Mouse (Mus musculus) stomach, embryonic 16.5 days (tissue): Measurements from ENCODE around the gene Cacna2d3. TPM values are rescaled to one million over a fixed set of nuclear protein-coding genes. Genes with fewer than 3 reads are reported as not detected.

ENCODE experiments used
- ATAC-seq: fragments of 200-750 bp; cut with Nextera tagmentation; 2 replicates; pipeline ENCODE4 v1.8.0; 2017; ENCODE audit warnings: moderate number of reproducible peaks, moderate TSS enrichment; ENCODE audit not compliant: insufficient read depth, low FRiP score
- H3K27ac ChIP-seq: fragments of 300-500 bp; sonication (generic); 2 replicates; pipeline ENCODE4 v1.5.1; 2014; ENCODE audit warnings: low read length
- H3K27me3 ChIP-seq: fragments of 300-500 bp; sonication (generic); 2 replicates; pipeline ENCODE4 v1.6.1; 2014; ENCODE audit warnings: low read length, control low read depth, mixed read lengths; ENCODE audit not compliant: control insufficient read depth, insufficient read depth
- H3K36me3 ChIP-seq: fragments of 300-500 bp; sonication (generic); 2 replicates; pipeline ENCODE4 v1.6.1; 2014; ENCODE audit warnings: low read length; ENCODE audit not compliant: control insufficient read depth, insufficient read depth
- H3K4me1 ChIP-seq: fragments of 300-500 bp; sonication (generic); 2 replicates; pipeline ENCODE4 v1.6.1; 2014; ENCODE audit warnings: low read length, control low read depth, mixed read lengths; ENCODE audit not compliant: control insufficient read depth, insufficient read depth
- H3K4me2 ChIP-seq: fragments of 300-500 bp; sonication (generic); 2 replicates; pipeline ENCODE4 v1.6.1; 2014; ENCODE audit warnings: low read depth, low read length, mixed read lengths
- H3K4me3 ChIP-seq: fragments of 300-500 bp; sonication (generic); replicated peaks from 2 replicates; pipeline ENCODE4 v1.5.1; 2014; ENCODE audit warnings: mild to moderate bottlenecking, low read length
- H3K9ac ChIP-seq: fragments of 300-500 bp; sonication (generic); 2 replicates; pipeline ENCODE4 v1.6.1; 2014; ENCODE audit warnings: low read length
- H3K9me3 ChIP-seq: fragments of 300-500 bp; sonication (generic); replicated peaks from 2 replicates; pipeline ENCODE4 v1.6.1; 2016; ENCODE audit warnings: low read length, control low read depth; ENCODE audit not compliant: control insufficient read depth
- WGBS: fragments of 180-500 bp; shearing (Covaris S2); extraction: QIAGEN DNeasy Blood & Tissue Kit; methylation state at CpG from one replicate; pipeline ENCODE4 v1.1.7; 2014; 5-methylcytosine and 5-hydroxymethylcytosine counted together
- polyA plus RNA-seq: library from polyadenylated mRNA; unstranded; fragments of >200 nt; fragmentation: Nextera tagmentation; extraction: Ambion mirVana; gene quantifications from 2 replicates; pipeline ENCODE4 v1.2.1, GENCODE M21; 2015

Cacna2d3 gene
- polyA plus RNA-seq, 1 experiment from 2014 or later = 1.6 TPM

DNA sequence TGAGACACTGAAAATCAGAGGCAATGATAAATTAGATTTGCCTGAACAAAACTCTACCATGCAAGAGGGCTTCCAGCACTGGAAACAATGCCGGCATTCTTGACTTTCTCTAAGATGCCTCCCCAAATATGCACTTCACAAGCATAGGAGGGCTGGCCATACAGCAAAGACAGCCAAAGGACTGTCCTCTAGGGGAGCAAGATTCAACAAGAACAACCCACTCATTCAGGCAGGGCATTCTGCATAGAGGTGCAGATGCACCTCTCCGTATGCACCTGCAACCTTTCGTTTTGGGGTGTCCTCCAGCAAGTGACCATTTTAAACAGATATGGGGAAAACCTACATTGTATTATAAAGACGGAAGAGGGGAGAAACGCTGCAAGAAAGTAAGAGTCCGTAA lies 380.1 kb downstream of the Cacna2d3 start:
- Histone ChIP-seq H3K4me3 (no peak overlapping the region), H3K27me3 (no peaks in the 10 kb centered on the region), H3K27ac (no peak overlapping the region), H3K9ac (no peak overlapping the region), H3K36me3 (no peaks in the 10 kb centered on the region), H3K9me3 (no peaks in the 10 kb centered on the region), H3K4me1 (no peaks in the 10 kb centered on the region), H3K4me2 (no peak overlapping the region)
- ATAC-seq = no peak
- 83% methylated on average over 6 of the region's 6 CpGs for WGBS

DNA sequence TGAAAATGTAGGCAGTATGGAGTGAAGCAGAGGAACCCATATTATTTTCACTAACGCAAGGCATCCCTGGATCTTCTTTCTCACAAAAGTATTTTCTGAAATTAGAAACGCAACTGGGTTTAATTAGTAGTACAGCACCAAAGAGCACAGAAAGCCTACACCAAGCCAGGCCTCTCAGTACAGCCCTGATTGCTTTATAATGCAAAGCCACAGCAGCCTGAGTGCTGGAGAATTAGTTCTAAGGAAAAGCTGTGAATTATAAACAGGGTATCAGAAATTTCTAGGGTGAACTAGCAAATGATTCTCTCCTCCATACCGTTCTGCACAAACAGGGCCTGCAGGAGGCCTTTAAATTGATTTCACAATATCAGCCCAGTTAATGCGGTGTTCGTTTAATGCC lies 380.9 kb downstream of the Cacna2d3 start:
- Histone ChIP-seq H3K4me1 (no peaks in the 10 kb centered on the region), H3K9ac (no peak overlapping the region), H3K27me3 (no peaks in the 10 kb centered on the region), H3K9me3 (no peaks in the 10 kb centered on the region), H3K27ac (no peak overlapping the region), H3K36me3 (no peaks in the 10 kb centered on the region), H3K4me3 (no peak overlapping the region), H3K4me2 (no peak overlapping the region)
- ATAC-seq = no peak
- WGBS = 83% methylated on average over 5 of the region's 5 CpGs

DNA sequence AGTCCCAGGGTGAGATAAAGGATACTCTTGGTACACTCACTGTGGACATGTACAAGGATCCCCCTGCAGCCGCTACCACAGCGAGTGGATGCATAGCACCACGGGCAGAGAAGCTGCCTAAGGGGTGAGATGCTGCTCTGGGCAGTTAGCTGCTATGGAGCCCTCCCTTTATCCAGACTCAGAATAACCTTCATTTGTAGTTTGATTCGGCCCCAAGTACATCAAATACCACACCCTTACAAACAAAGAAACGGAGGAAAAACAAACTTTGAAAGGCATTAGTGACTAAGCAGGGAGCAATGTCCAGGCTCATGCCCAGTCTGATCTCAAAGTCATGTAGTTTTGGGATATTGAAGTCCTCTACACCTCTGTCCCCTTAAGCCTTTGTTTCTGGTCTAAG lies 386.8 kb downstream of the Cacna2d3 start:
- H3K27ac ChIP-seq = no peak overlapping the region
- no peak overlapping the region for H3K4me2 ChIP-seq
- H3K9me3 ChIP-seq = no peaks in the 10 kb centered on the region
- 64% methylated on average over 5 of the region's 5 CpGs for WGBS
- no peak overlapping the region for H3K9ac ChIP-seq
- no peak overlapping the region for H3K4me3 ChIP-seq
- no peak for ATAC-seq
- no peaks in the 10 kb centered on the region for H3K36me3 ChIP-seq
- no peaks in the 10 kb centered on the region for H3K4me1 ChIP-seq
- no peaks in the 10 kb centered on the region for H3K27me3 ChIP-seq

DNA sequence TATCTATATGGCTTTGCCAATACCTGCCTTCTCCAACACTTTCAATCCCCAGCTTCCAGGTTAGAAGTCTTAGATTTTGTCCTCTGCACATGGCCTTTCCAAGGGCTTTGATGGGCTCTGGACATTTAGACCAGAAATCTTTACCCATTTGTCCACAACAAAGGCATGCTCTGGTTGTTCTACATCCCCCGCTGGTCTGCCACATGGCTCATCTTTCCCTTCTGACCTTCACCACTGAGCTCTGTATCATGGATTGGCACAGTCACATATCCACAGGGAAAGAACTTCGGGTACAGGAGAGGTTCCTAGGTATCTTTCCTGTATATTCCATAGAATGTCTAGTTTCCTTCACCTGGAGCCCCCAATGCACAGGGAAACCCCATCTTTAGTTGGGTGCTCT lies 387.4 kb downstream of the Cacna2d3 start:
- no peak for ATAC-seq
- Histone ChIP-seq H3K27ac (no peak overlapping the region), H3K9ac (no peak overlapping the region), H3K27me3 (no peaks in the 10 kb centered on the region), H3K9me3 (no peaks in the 10 kb centered on the region), H3K4me2 (no peak overlapping the region), H3K36me3 (no peaks in the 10 kb centered on the region), H3K4me1 (no peaks in the 10 kb centered on the region), H3K4me3 (no peak overlapping the region)
- 87% methylated on average over 2 of the region's 2 CpGs for WGBS

DNA sequence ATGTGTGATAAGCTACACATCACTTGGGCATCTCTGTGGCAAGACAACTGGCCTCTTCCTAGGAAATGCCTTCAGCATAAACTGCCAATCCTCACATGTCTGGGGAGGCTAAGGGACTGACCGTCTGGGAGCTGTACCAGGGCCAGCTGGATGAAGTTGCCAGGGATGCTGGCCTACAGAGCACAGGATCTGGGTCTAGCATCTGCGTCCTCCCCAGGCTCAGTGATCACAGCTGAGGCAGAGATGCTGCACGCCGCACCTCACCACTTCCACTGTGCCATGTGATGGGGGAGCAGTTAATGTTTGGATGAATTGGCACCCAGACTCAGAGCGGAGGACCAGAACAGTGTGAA lies 397.3 kb downstream of the Cacna2d3 start:
- H3K9ac ChIP-seq = no peak overlapping the region
- no peak for ATAC-seq
- H3K36me3 ChIP-seq = no peaks in the 10 kb centered on the region
- 87% methylated on average over 5 of the region's 5 CpGs for WGBS
- H3K4me3 ChIP-seq = no peak overlapping the region
- no peaks in the 10 kb centered on the region for H3K9me3 ChIP-seq
- H3K27me3 ChIP-seq = no peaks in the 10 kb centered on the region
- no peaks in the 10 kb centered on the region for H3K4me1 ChIP-seq
- H3K4me2 ChIP-seq = no peak overlapping the region
- H3K27ac ChIP-seq = no peak overlapping the region

DNA sequence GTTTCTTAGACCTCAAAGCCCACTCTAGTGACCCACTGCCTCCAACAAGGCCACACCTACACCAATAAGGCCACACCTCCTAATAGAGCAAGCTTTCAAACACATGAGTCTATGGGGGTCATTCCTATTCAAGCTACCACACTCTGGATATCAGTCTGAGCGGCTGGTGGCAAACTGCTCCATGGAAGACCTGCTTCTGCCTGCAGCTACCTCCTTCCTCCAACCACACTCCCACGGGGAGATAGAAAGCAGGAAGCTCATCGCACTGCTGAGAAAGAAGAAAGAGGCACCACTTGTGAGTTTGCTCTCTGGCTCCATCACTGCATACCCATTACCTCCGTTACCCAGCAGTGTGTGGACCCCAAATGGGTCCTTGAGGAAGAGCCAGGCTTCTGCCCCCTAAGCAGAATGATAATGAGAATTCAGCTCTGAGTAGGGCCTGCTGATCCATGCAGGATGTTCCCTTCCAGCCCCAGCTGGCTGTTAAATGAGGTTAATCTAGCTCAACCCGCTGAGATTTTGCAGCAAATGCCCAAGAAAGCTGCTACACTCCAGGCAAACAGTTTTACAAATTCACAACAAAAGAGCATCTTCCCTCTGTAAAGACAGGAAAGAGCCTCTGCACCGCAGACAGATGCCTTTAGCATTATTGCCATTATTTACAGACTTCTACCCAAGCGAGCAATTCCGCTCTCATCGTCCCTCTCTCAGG lies 397.8 kb downstream of the Cacna2d3 start:
- no peak for ATAC-seq
- no peaks in the 10 kb centered on the region for H3K27me3 ChIP-seq
- no peaks in the 10 kb centered on the region for H3K4me1 ChIP-seq
- WGBS = 84% methylated on average over 9 of the region's 9 CpGs
- no peaks in the 10 kb centered on the region for H3K9me3 ChIP-seq
- H3K36me3 ChIP-seq = no peaks in the 10 kb centered on the region
- H3K9ac ChIP-seq = no peak overlapping the region
- H3K4me3 ChIP-seq = no peak overlapping the region
- no peak overlapping the region for H3K4me2 ChIP-seq
- H3K27ac ChIP-seq = no peak overlapping the region

DNA sequence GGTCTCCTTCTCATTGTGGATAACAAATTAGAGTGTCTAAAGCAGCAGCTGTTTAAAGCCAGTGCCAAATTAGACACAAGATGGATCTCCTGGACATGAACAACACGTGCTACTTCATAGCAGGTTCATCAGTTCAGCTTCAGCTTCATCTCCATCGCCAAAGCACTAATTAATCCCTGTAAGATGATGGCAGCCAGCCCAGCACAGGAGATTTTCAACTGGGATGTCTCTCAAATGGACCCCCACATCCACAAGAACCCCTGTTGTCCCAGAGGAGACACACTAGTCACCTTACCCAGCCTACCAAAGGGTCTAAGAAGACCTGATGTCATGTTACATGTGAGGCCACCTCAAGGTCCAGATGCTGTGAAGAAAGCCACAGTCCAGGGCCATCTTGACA lies 408.2 kb downstream of the Cacna2d3 start:
- no peak for ATAC-seq
- Histone ChIP-seq H3K9ac (no peak overlapping the region), H3K4me2 (no peak overlapping the region), H3K4me3 (no peak overlapping the region), H3K27ac (no peak overlapping the region), H3K4me1 (no peaks in the 10 kb centered on the region), H3K36me3 (no peaks in the 10 kb centered on the region), H3K9me3 (no peaks in the 10 kb centered on the region), H3K27me3 (no peaks in the 10 kb centered on the region)
- 53% methylated on average over 2 of the region's 2 CpGs for whole genome bisulfite sequencing

DNA sequence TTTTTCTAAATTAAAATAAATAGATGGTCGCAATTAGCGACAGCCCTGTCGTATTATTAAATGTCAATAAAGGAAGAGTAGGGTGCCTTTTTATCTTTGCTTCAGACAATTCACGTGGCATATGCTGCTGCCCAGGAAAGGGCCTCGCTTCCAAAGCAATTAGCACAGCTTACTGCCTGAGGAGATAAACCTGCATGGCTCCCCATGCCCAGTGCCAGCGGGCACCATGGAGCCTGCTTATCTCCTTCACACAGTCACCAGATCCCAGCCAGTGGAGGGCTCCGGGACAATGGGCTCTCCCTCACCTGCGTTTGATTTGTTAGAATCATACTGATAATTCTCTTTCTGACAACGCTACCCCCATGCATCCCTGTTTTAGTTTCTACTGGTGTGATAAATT lies 416.0 kb downstream of the Cacna2d3 start:
- 77% methylated on average over 9 of the region's 9 CpGs for WGBS
- no peaks in the 10 kb centered on the region for H3K4me1 ChIP-seq
- H3K4me2 ChIP-seq = no peak overlapping the region

DNA sequence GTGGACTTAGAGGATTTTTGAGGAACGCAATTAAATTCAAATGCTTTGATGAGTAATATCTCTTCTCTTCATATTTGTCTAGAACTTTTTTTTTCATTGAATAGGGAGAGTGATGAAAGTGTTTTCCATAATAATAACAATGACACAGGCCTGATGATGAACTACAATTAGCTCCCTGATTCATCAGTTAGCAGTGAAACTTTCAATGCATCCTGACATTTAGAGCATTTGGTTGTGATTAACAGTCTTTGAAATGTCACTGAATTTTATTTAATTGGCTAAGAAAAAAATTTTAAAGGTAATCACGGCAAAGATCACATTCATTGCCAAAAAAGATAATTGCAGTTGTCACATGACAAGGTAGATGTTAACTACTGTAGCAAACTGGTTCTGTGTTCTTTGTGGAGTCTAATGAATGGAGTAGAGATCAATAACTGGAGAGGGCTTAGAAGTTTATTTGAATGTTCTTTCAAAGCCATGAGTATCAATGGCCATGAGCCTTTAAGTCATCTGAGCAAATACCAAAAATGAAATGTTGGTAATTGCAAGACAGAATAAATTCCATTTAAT lies 425.4 kb downstream of the Cacna2d3 start:
- Histone ChIP-seq H3K27me3 (no peaks in the 10 kb centered on the region), H3K4me2 (no peak overlapping the region), H3K4me1 (no peaks in the 10 kb centered on the region), H3K36me3 (no peaks in the 10 kb centered on the region), H3K9me3 (no peaks in the 10 kb centered on the region), H3K4me3 (no peak overlapping the region), H3K27ac (no peak overlapping the region), H3K9ac (no peak overlapping the region)
- 77% methylated on average over 2 of the region's 2 CpGs for WGBS
- no peak for ATAC-seq

More for the DNA sequence above, 416.0 kb downstream of the Cacna2d3 start:
- no peaks in the 10 kb centered on the region for H3K36me3 ChIP-seq
- no peaks in the 10 kb centered on the region for H3K27me3 ChIP-seq
- no peak for ATAC-seq
- H3K27ac ChIP-seq = no peak overlapping the region
- no peaks in the 10 kb centered on the region for H3K9me3 ChIP-seq
- no peak overlapping the region for H3K9ac ChIP-seq
- no peak overlapping the region for H3K4me3 ChIP-seq
